Mouse (Mus musculus): ENCODE data around the gene Lamtor1. TPM values are rescaled to one million over a fixed set of nuclear protein-coding genes. Genes with fewer than 3 reads are reported as not detected.

Gene Lamtor1
- total and polyA plus RNA-seq, 2 experiments from 2014 or later, result 130 to 181 TPM

DNA sequence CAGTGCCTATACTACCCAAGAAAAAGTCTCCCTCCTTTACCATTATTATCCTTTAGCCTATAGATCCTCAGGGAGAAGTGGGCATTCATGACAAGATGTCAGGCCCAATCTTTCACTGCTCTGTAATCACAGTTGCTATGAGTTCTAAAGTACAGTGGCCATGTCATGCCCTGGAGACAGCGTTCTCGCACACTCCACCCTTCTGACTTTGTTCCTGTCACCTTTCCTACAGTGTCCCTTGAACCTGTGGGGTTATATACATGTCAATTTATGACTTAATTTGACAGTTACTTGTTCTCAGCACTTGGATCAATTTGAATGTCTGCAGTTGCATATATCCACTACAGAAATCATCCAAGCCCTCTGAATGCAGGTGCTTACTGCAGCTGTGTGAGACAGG is 57.1 kb downstream of the Lamtor1 start:
- Histone ChIP-seq H3K4me3 (ENCODE audit: low read length) (no peak overlapping the region), H3K27me3 (ENCODE audit: insufficient read depth, low read length) (no peaks in the 10 kb centered on the region), H3K9me3 (ENCODE audit: low read length) (no peaks in the 10 kb centered on the region), H3K4me1 (ENCODE audit: insufficient read depth, low read length) (no peaks in the 10 kb centered on the region), H3K9ac (replicated peaks; ENCODE audit: low read length) (no peak overlapping the region), H3K4me2 (ENCODE audit: low read depth, low read length) (no peak overlapping the region), H3K27ac (no peak overlapping the region), H3K36me3 (ENCODE audit: insufficient read depth, low read length) (no peaks in the 10 kb centered on the region)
- no peak for DNase-seq (ENCODE audit: low spot score)
- 96% methylated on average over 2 of the region's 2 CpGs for WGBS
- no peak for TF ChIP-seq CTCF (IDR thresholded peaks at IDR 0.05; ENCODE audit: low read depth)
- ATAC-seq, result no peak

DNA sequence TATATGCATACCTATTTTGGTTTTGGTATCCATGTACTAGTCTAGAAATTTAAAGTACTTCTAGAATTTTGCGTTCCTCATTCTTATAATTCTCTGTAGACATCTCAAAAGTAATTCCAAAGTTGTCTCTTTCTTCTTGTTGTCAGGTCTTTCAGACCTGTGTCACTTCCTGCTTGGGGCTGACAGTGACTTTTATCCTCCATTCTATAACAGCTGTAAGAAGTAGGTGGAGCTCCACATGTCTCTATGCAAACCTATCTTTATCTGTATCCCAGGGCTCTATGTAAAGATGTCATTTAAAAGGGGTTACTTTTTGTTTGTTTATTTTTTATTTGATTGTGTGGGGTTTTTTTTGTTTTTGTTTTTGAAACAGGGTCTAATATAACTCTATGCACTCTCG is 57.9 kb downstream of the Lamtor1 start:
- no peak for TF ChIP-seq CTCF (IDR thresholded peaks at IDR 0.05; ENCODE audit: low read depth)
- 95% methylated on average over 2 of the region's 2 CpGs for WGBS
- no peak overlapping the region for H3K9ac ChIP-seq (replicated peaks; ENCODE audit: low read length)
- ATAC-seq (no peak), DNase-seq (ENCODE audit: low spot score) (no peak)
- no peaks in the 10 kb centered on the region for H3K27me3 ChIP-seq (ENCODE audit: insufficient read depth, low read length)
- H3K4me1 ChIP-seq (ENCODE audit: insufficient read depth, low read length), result peaks cover 2% of the 10 kb centered on the region; the same call in 1 of the 2 replicates
- H3K36me3 ChIP-seq (ENCODE audit: insufficient read depth, low read length), result no peaks in the 10 kb centered on the region
- H3K27ac ChIP-seq, result no peak overlapping the region
- no peak overlapping the region for H3K4me3 ChIP-seq (ENCODE audit: low read length)
- no peaks in the 10 kb centered on the region for H3K9me3 ChIP-seq (ENCODE audit: low read length)
- H3K4me2 ChIP-seq (ENCODE audit: low read depth, low read length), result no peak overlapping the region

GRCm38 (mm10) chr7:101964551-101964950 is 58.8 kb downstream of the Lamtor1 start:
- no peaks in the 10 kb centered on the region for H3K36me3 ChIP-seq (ENCODE audit: insufficient read depth, low read length)
- WGBS, result 91% methylated on average over 4 of the region's 4 CpGs
- H3K4me1 ChIP-seq (ENCODE audit: insufficient read depth, low read length), result peaks cover 8% of the 10 kb centered on the region; the same call in 1 of the 2 replicates
- H3K9me3 ChIP-seq (ENCODE audit: low read length), result no peaks in the 10 kb centered on the region
- ATAC-seq (no peak), DNase-seq (ENCODE audit: low spot score) (no peak)
- no peak overlapping the region for H3K4me3 ChIP-seq (ENCODE audit: low read length)
- no peak overlapping the region for H3K9ac ChIP-seq (replicated peaks; ENCODE audit: low read length)
- H3K27ac ChIP-seq, result no peak overlapping the region
- no peak for TF ChIP-seq CTCF (IDR thresholded peaks at IDR 0.05; ENCODE audit: low read depth)
- no peaks in the 10 kb centered on the region for H3K27me3 ChIP-seq (ENCODE audit: insufficient read depth, low read length)
- H3K4me2 ChIP-seq (ENCODE audit: low read depth, low read length), result no peak overlapping the region

- DNase-seq (ENCODE audit: low spot score), result no peak
- H3K4me2 ChIP-seq (ENCODE audit: low read depth, low read length), result no peak overlapping the region
- no peak for ATAC-seq
- H3K27ac ChIP-seq, result no peak overlapping the region
- WGBS, result 74% methylated on average over 2 of the region's 2 CpGs
- no peaks in the 10 kb centered on the region for H3K27me3 ChIP-seq (ENCODE audit: insufficient read depth, low read length)
- peaks cover 8% of the 10 kb centered on the region; the same call in 1 of the 2 replicates for H3K4me1 ChIP-seq (ENCODE audit: insufficient read depth, low read length)
- H3K4me3 ChIP-seq (ENCODE audit: low read length), result no peak overlapping the region
- no peak for TF ChIP-seq CTCF (IDR thresholded peaks at IDR 0.05; ENCODE audit: low read depth)
- no peaks in the 10 kb centered on the region for H3K36me3 ChIP-seq (ENCODE audit: insufficient read depth, low read length)
- no peak overlapping the region for H3K9ac ChIP-seq (replicated peaks; ENCODE audit: low read length)
- no peaks in the 10 kb centered on the region for H3K9me3 ChIP-seq (ENCODE audit: low read length)
Measured at GRCm38 (mm10) chr7:101965606-101966005, 59.9 kb downstream of the Lamtor1 start.

DNA sequence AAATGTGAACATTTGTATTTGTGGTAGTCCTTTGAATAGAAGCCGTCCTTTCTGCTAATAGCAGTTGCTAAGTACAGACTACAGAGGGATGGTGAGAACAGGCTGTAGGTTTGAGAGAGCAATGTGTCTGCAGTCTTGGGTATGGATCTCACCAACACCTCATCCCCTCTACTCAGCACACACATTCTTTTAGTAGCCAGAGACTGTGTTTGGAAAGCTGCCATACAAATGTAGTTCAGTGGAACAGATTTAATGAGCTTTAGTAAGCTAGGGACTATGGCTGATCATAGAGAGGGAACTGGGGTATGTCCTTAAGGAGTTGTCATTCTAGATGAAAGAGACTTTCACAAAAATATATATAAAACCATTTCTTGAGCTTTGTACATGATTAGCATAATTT is 61.6 kb downstream of the Lamtor1 start:
- Histone ChIP-seq H3K4me3 (ENCODE audit: low read length) (no peak overlapping the region), H3K27me3 (ENCODE audit: insufficient read depth, low read length) (no peaks in the 10 kb centered on the region), H3K4me2 (ENCODE audit: low read depth, low read length) (no peak overlapping the region), H3K9me3 (ENCODE audit: low read length) (no peaks in the 10 kb centered on the region), H3K27ac (no peak overlapping the region), H3K4me1 (ENCODE audit: insufficient read depth, low read length) (peaks cover 11% of the 10 kb centered on the region; the same call in 1 of the 2 replicates), H3K9ac (replicated peaks; ENCODE audit: low read length) (no peak overlapping the region), H3K36me3 (ENCODE audit: insufficient read depth, low read length) (no peaks in the 10 kb centered on the region)
- 86% methylated on average over 1 of the region's 1 CpGs for WGBS
- ATAC-seq, result no peak
- TF ChIP-seq CTCF (IDR thresholded peaks at IDR 0.05; ENCODE audit: low read depth), result no peak
- DNase-seq (ENCODE audit: low spot score), result peak; percentile 35

DNA sequence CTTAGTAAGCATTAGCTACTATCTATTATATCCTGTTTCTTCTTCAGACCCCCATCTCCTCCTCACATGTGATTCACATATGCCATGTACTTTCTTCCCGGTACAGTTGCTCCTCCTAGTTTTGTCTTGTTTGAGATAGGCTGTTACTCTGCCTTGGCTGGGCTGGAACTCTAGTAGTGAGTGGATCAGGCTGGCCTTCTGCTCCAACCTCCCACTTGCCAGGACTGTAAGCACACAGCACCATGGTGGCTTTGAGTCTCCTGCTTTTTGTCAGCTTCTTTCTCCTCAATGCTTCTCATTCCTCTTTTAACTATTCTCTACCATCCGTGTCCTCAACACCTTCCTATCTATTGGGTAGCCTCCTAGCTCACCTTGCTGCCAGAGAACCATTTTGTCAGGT is 63.0 kb downstream of the Lamtor1 start:
- Histone ChIP-seq H3K9ac (replicated peaks; ENCODE audit: low read length) (peak overlapping the region; percentile 97; the same call in 1 of the 2 replicates), H3K36me3 (ENCODE audit: insufficient read depth, low read length) (no peaks in the 10 kb centered on the region), H3K4me2 (ENCODE audit: low read depth, low read length) (peak overlapping the region; percentile 78), H3K4me1 (ENCODE audit: insufficient read depth, low read length) (peaks cover 15% of the 10 kb centered on the region; the same call in 1 of the 2 replicates), H3K27ac (peak overlapping the region; percentile 99), H3K27me3 (ENCODE audit: insufficient read depth, low read length) (no peaks in the 10 kb centered on the region), H3K9me3 (ENCODE audit: low read length) (no peaks in the 10 kb centered on the region), H3K4me3 (ENCODE audit: low read length) (no peak overlapping the region)
- no peak for ATAC-seq
- WGBS, result 63% methylated on average over 2 of the region's 2 CpGs
- no peak for DNase-seq (ENCODE audit: low spot score)
- 0 out of 2 replicates have a peak, but pooled peaks have one; percentile 0 for TF ChIP-seq CTCF (IDR thresholded peaks at IDR 0.05; ENCODE audit: low read depth)

- peak overlapping the region; percentile 61 for H3K4me3 ChIP-seq (ENCODE audit: low read length)
- H3K36me3 ChIP-seq (ENCODE audit: insufficient read depth, low read length), result no peaks in the 10 kb centered on the region
- no peaks in the 10 kb centered on the region for H3K27me3 ChIP-seq (ENCODE audit: insufficient read depth, low read length)
- ATAC-seq (peak; percentile 85), DNase-seq (ENCODE audit: low spot score) (peak; percentile 84)
- peak overlapping the region; percentile 78 for H3K4me2 ChIP-seq (ENCODE audit: low read depth, low read length)
- H3K9me3 ChIP-seq (ENCODE audit: low read length), result no peaks in the 10 kb centered on the region
- TF ChIP-seq CTCF (IDR thresholded peaks at IDR 0.05; ENCODE audit: low read depth), result no peak
- under 1% methylated on average over 53 of the region's 53 CpGs for WGBS
- peak overlapping the region; percentile 99 for H3K27ac ChIP-seq
- peaks cover 17% of the 10 kb centered on the region; the same call in 1 of the 2 replicates for H3K4me1 ChIP-seq (ENCODE audit: insufficient read depth, low read length)
- peak overlapping the region; percentile 97 for H3K9ac ChIP-seq (replicated peaks; ENCODE audit: low read length)
Measured at GRCm38 (mm10) chr7:101969694-101970428, 64.2 kb downstream of the Lamtor1 start.

Data from hindbrain, postnatal 0 days (tissue).